Mouse (Mus musculus) heart, embryonic 14.5 days (tissue): ENCODE data around the gene Erlec1. TPM values are rescaled to one million over a fixed set of nuclear protein-coding genes. Genes with fewer than 3 reads are reported as not detected.

Source experiments
- polyA plus RNA-seq: library from polyadenylated mRNA; unstranded; fragments of >200 nt; fragmentation: Nextera tagmentation; extraction: Ambion mirVana; gene quantifications from 2 replicates; pipeline ENCODE4 v1.2.1, GENCODE M21; 2014

Gene Erlec1
- polyA plus RNA-seq, 1 experiment from 2014 or later: 13.5 TPM

Other genes starting within 250 kb of the Erlec1 start
- gene Psme4, start 182.6 kb downstream of the Erlec1 start, polyA plus RNA-seq: 19.7 and 20.1 TPM in 2 replicates
- 0.14 TPM in 1 of 2 replicates, not detected in the other for gene Gpr75, start 69.0 kb downstream of the Erlec1 start, polyA plus RNA-seq
- 21.0 and 21.4 TPM in 2 replicates for gene Asb3, start 68.9 kb downstream of the Erlec1 start, polyA plus RNA-seq
- gene Chac2, start 32.0 kb upstream of the Erlec1 start, polyA plus RNA-seq: 15.0 and 16.5 TPM in 2 replicates
- not detected in 2 replicates for gene Gm17332, start 228.1 kb upstream of the Erlec1 start, polyA plus RNA-seq